Mouse (Mus musculus) heart, embryonic 12.5 days (tissue): ENCODE results near the gene Arf1. TPM values are rescaled to one million over a fixed set of nuclear protein-coding genes. Genes with fewer than 3 reads are reported as not detected.

Experiments used
- ATAC-seq: fragments of 200-750 bp; cut with Nextera tagmentation; 2 replicates; pipeline ENCODE4 v1.8.0; 2017; ENCODE audit warnings: moderate TSS enrichment, moderate library complexity; ENCODE audit not compliant: insufficient number of reproducible peaks, low FRiP score
- H3K27ac ChIP-seq: fragments of 300-500 bp; sonication (generic); 2 replicates; pipeline ENCODE4 v1.5.1; 2016; ENCODE audit warnings: mild to moderate bottlenecking, moderate library complexity; ENCODE audit not compliant: poor library complexity, severe bottlenecking
- H3K27me3 ChIP-seq: fragments of 300-500 bp; sonication (generic); replicated peaks from 2 replicates; pipeline ENCODE4 v1.6.1; 2016; ENCODE audit warnings: mild to moderate bottlenecking, moderate library complexity
- H3K36me3 ChIP-seq: fragments of 300-500 bp; sonication (generic); 2 replicates; pipeline ENCODE4 v1.6.1; 2016; ENCODE audit warnings: mild to moderate bottlenecking, moderate library complexity
- H3K4me1 ChIP-seq: fragments of 300-500 bp; sonication (generic); replicated peaks from 2 replicates; pipeline ENCODE4 v1.6.1; 2016; ENCODE audit warnings: mild to moderate bottlenecking
- H3K4me2 ChIP-seq: fragments of 300-500 bp; sonication (generic); 2 replicates; pipeline ENCODE4 v1.6.1; 2016; ENCODE audit warnings: mild to moderate bottlenecking, moderate library complexity
- H3K4me3 ChIP-seq: fragments of 300-500 bp; sonication (generic); 2 replicates; pipeline ENCODE4 v1.5.1; 2016; ENCODE audit warnings: mild to moderate bottlenecking
- H3K9ac ChIP-seq: fragments of 300-500 bp; sonication (generic); 2 replicates; pipeline ENCODE4 v1.6.1; 2016; ENCODE audit warnings: mild to moderate bottlenecking, moderate library complexity
- H3K9me3 ChIP-seq: fragments of 300-500 bp; sonication (generic); replicated peaks from 2 replicates; pipeline ENCODE4 v1.6.1; 2016; ENCODE audit warnings: mild to moderate bottlenecking, moderate library complexity
- WGBS: fragments of 180-500 bp; shearing (Covaris S2); methylation state at CpG from one replicate; pipeline ENCODE4 v1.1.7; 2016; 5-methylcytosine and 5-hydroxymethylcytosine counted together
- polyA plus RNA-seq: library from polyadenylated mRNA; unstranded; fragments of >200 nt; fragmentation: Nextera tagmentation; extraction: Ambion mirVana; gene quantifications from 2 replicates; pipeline ENCODE4 v1.2.1, GENCODE M21; 2016

The Arf1 gene
- polyA plus RNA-seq, result 609 and 632 TPM in 2 replicates

GRCm38 (mm10) chr11:59228122-59228953 lies at the start of gene Arf1:
TSS of gene Arf1 (minus strand) at chr11:59228270.
- Histone ChIP-seq H3K4me2 (peak within 1 kb of the TSS; percentile 96), H3K27me3 (no peaks in the 10 kb centered on the region), H3K36me3 (no peaks in the 10 kb centered on the region), H3K9me3 (no peaks in the 10 kb centered on the region), H3K9ac (peak within 1 kb of the TSS; percentile 99), H3K4me3 (peak within 1 kb of the TSS; percentile 97), H3K4me1 (peaks cover 41% of the 10 kb centered on the region), H3K27ac (peak within 1 kb of the TSS; percentile 99)
- peak; percentile 97 for ATAC-seq
- 4% methylated on average over 57 of the region's 59 CpGs for WGBS

- Histone ChIP-seq H3K4me1 (no peaks in the 10 kb centered on the region), H3K27me3 (peaks cover 86% of the 10 kb centered on the region), H3K27ac (no peak overlapping the region), H3K9ac (no peak overlapping the region), H3K9me3 (no peaks in the 10 kb centered on the region), H3K4me2 (no peak overlapping the region), H3K36me3 (no peaks in the 10 kb centered on the region), H3K4me3 (no peak overlapping the region)
- ATAC-seq, result no peak
- WGBS, result 21% methylated on average over 2 of the region's 2 CpGs
Measured at GRCm38 (mm10) chr11:59276877-59277276, 48.8 kb upstream of the Arf1 start.

- H3K4me3 ChIP-seq, result no peak overlapping the region
- H3K27ac ChIP-seq, result no peak overlapping the region
- no peak for ATAC-seq
- H3K9ac ChIP-seq, result no peak overlapping the region
- H3K36me3 ChIP-seq, result no peaks in the 10 kb centered on the region
- peaks cover 59% of the 10 kb centered on the region for H3K27me3 ChIP-seq
- H3K4me2 ChIP-seq, result no peak overlapping the region
- 59% methylated on average over 3 of the region's 3 CpGs for WGBS
- H3K9me3 ChIP-seq, result no peaks in the 10 kb centered on the region
- H3K4me1 ChIP-seq, result no peaks in the 10 kb centered on the region
Measured at GRCm38 (mm10) chr11:59274184-59274583, 46.1 kb upstream of the Arf1 start.

- no peak overlapping the region for H3K4me2 ChIP-seq
- no peak for ATAC-seq
- WGBS, result 23% methylated on average over 6 of the region's 6 CpGs
- H3K4me1 ChIP-seq, result no peaks in the 10 kb centered on the region
- no peak overlapping the region for H3K9ac ChIP-seq
- no peaks in the 10 kb centered on the region for H3K36me3 ChIP-seq
- peaks cover 4% of the 10 kb centered on the region; the same call in 1 of the 2 replicates for H3K9me3 ChIP-seq
- H3K27me3 ChIP-seq, result peaks cover 59% of the 10 kb centered on the region
- H3K4me3 ChIP-seq, result no peak overlapping the region
- no peak overlapping the region for H3K27ac ChIP-seq
Measured at GRCm38 (mm10) chr11:59266727-59267126, 38.7 kb upstream of the Arf1 start.

- WGBS, result 59% methylated on average over 8 of the region's 8 CpGs
- H3K4me1 ChIP-seq, result no peaks in the 10 kb centered on the region
- no peak overlapping the region for H3K4me3 ChIP-seq
- H3K36me3 ChIP-seq, result no peaks in the 10 kb centered on the region
- H3K4me2 ChIP-seq, result no peak overlapping the region
- no peak for ATAC-seq
- H3K27me3 ChIP-seq, result peaks cover 62% of the 10 kb centered on the region
- H3K9ac ChIP-seq, result no peak overlapping the region
- peaks cover 4% of the 10 kb centered on the region; the same call in 1 of the 2 replicates for H3K9me3 ChIP-seq
- no peak overlapping the region for H3K27ac ChIP-seq
Measured at GRCm38 (mm10) chr11:59265154-59265813, 37.2 kb upstream of the Arf1 start.

- H3K36me3 ChIP-seq, result no peaks in the 10 kb centered on the region
- no peak for ATAC-seq
- peak overlapping the region; percentile 94 for H3K4me2 ChIP-seq
- peak overlapping the region; percentile 68 for H3K9ac ChIP-seq
- no peaks in the 10 kb centered on the region for H3K4me1 ChIP-seq
- 6% methylated on average over 8 of the region's 8 CpGs for WGBS
- peak overlapping the region; percentile 57 for H3K4me3 ChIP-seq
- H3K9me3 ChIP-seq, result peaks cover 4% of the 10 kb centered on the region; the same call in 1 of the 2 replicates
- no peak overlapping the region for H3K27ac ChIP-seq
- H3K27me3 ChIP-seq, result peaks cover 68% of the 10 kb centered on the region
Measured at GRCm38 (mm10) chr11:59264593-59264992, 36.5 kb upstream of the Arf1 start.

- no peaks in the 10 kb centered on the region for H3K4me1 ChIP-seq
- peaks cover 69% of the 10 kb centered on the region for H3K27me3 ChIP-seq
- H3K4me3 ChIP-seq, result peak overlapping the region; percentile 57
- H3K36me3 ChIP-seq, result no peaks in the 10 kb centered on the region
- peak overlapping the region; percentile 68 for H3K9ac ChIP-seq
- under 1% methylated on average over 56 of the region's 56 CpGs for WGBS
- peaks cover 4% of the 10 kb centered on the region; the same call in 1 of the 2 replicates for H3K9me3 ChIP-seq
- no peak overlapping the region for H3K27ac ChIP-seq
- peak; percentile 70; the same call in 1 of the 2 replicates for ATAC-seq
- H3K4me2 ChIP-seq, result peak overlapping the region; percentile 94
Measured at GRCm38 (mm10) chr11:59263870-59264563, 35.9 kb upstream of the Arf1 start.

GRCm38 (mm10) chr11:59262308-59262707 lies 34.2 kb upstream of the Arf1 start:
- Histone ChIP-seq H3K36me3 (no peaks in the 10 kb centered on the region), H3K4me3 (no peak overlapping the region), H3K27ac (no peak overlapping the region), H3K27me3 (peaks cover 68% of the 10 kb centered on the region), H3K9me3 (no peaks in the 10 kb centered on the region), H3K4me2 (no peak overlapping the region), H3K4me1 (no peaks in the 10 kb centered on the region), H3K9ac (no peak overlapping the region)
- no peak for ATAC-seq

GRCm38 (mm10) chr11:59260706-59261493 lies 32.8 kb upstream of the Arf1 start:
- H3K36me3 ChIP-seq, result no peaks in the 10 kb centered on the region
- no peaks in the 10 kb centered on the region for H3K9me3 ChIP-seq
- no peaks in the 10 kb centered on the region for H3K4me1 ChIP-seq
- no peak overlapping the region for H3K27ac ChIP-seq
- H3K27me3 ChIP-seq, result peaks cover 60% of the 10 kb centered on the region
- H3K4me2 ChIP-seq, result no peak overlapping the region
- no peak overlapping the region for H3K9ac ChIP-seq
- WGBS, result 51% methylated on average over 10 of the region's 10 CpGs
- H3K4me3 ChIP-seq, result no peak overlapping the region
- peak; percentile 74 for ATAC-seq

GRCm38 (mm10) chr11:59259647-59260046 lies 31.6 kb upstream of the Arf1 start:
- H3K4me1 ChIP-seq, result no peaks in the 10 kb centered on the region
- no peak for ATAC-seq
- H3K9ac ChIP-seq, result no peak overlapping the region
- no peaks in the 10 kb centered on the region for H3K36me3 ChIP-seq
- H3K9me3 ChIP-seq, result no peaks in the 10 kb centered on the region
- peaks cover 58% of the 10 kb centered on the region for H3K27me3 ChIP-seq
- H3K27ac ChIP-seq, result no peak overlapping the region
- H3K4me3 ChIP-seq, result no peak overlapping the region
- no peak overlapping the region for H3K4me2 ChIP-seq
- 55% methylated on average over 7 of the region's 7 CpGs for WGBS
